Mouse (Mus musculus): ENCODE results near the gene Syt9. TPM values are rescaled to one million over a fixed set of nuclear protein-coding genes. Genes with fewer than 3 reads are reported as not detected.

The Syt9 gene
- total RNA-seq (2023) = not detected in 4 replicates

GRCm38 (mm10) chr7:107370232-107371125 lies at the start of gene Syt9:
Gene Syt9 (plus strand): TSS chr7:107370728.

GRCm38 (mm10) chr7:107567261-107567671 lies 196.7 kb downstream of the Syt9 start, which contains the start of gene Olfml1:
Gene Olfml1 (plus strand): TSS chr7:107567446.

GRCm38 (mm10) chr7:107594857-107595402 lies 224.4 kb downstream of the Syt9 start, which contains the start of gene Ppfibp2:
Gene Ppfibp2 (plus strand): TSS chr7:107595207.

Other genes starting within 250 kb of the Syt9 start
- not detected in 4 replicates for gene Olfr715, start 239.6 kb upstream of the Syt9 start, total RNA-seq (2023)
- gene Olfr716, start 232.4 kb upstream of the Syt9 start, total RNA-seq (2023) = not detected in 4 replicates
- not detected in 4 replicates for gene Nlrp14, start 203.7 kb upstream of the Syt9 start, total RNA-seq (2023)
- gene Rbmxl2, start 161.3 kb upstream of the Syt9 start, total RNA-seq (2023) = not detected in 4 replicates
- not detected in 4 replicates for gene Olfml1, start 196.7 kb downstream of the Syt9 start, total RNA-seq (2023)
- gene Ppfibp2, start 224.5 kb downstream of the Syt9 start, total RNA-seq (2023) = 20.4 to 22.3 TPM (median 21.4 TPM) in 4 replicates